Mouse (Mus musculus) heart, adult 11 months (tissue): ENCODE measurements at regions not wholly inside any gene's neighbourhood (a gene's known extent, or its start where the extent isn't known, plus 50 kb on each side); places are given as distances from the start of the nearest gene placed in this dataset.
A peak's percentile ranks its signal among the peaks of the same experiment; 100 is the strongest.

ENCODE experiments used
- DNase-seq: peaks from one replicate; pipeline ENCODE4 v3.0.0; 2022

- no peak for DNase-seq
These were observed 1270.5 kb downstream of the Olfm4 start for GRCm38 (mm10) chr14:81254343-81254838.

DNA sequence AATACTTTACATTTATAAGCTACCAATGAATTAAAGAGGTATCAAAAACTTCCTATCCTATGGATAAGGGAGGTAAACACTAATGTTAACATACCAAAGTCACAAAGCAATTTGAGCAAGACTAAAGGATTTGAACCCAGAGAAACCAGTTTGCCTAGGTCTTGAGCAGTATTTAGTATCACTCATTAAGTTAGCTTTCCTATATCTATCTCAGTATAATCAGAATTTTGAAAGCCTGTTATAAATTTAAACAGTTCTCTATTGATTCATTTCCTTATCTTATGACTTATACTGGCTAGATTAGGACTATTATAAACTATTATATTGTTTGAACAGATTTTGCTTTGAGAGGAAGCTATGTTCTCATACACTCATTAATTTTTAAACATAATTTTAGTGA, 1271.5 kb downstream of the Olfm4 start:
- no peak for DNase-seq

- DNase-seq: no peak
These were observed 1283.9 kb downstream of the Olfm4 start for GRCm38 (mm10) chr14:81267637-81268373.

DNA sequence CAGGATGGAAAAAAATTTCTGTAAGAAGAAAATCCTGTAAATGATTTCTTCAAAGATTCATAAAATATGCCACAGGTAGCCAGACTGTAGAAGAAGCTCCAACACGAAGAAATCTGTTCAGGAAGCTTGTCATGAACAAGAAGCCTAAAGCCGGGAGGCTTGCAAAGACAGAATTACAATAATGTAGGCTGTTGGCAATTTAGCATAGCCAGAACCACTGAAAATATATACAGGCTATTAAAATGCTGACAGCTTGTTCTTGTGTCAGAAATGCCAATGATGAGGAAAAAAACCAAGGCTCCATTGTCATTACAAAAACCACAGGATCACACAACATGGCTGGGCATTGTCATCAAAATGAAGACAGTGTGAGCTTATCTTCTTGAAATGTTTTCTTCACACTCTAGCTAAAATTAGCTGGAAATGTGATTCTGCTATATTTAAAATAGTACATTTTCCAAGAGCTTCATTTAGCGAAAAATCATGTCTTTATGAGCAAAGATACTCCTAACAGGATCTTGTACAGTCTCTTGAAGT, 1303.7 kb downstream of the Olfm4 start:
- DNase-seq: no peak

DNA sequence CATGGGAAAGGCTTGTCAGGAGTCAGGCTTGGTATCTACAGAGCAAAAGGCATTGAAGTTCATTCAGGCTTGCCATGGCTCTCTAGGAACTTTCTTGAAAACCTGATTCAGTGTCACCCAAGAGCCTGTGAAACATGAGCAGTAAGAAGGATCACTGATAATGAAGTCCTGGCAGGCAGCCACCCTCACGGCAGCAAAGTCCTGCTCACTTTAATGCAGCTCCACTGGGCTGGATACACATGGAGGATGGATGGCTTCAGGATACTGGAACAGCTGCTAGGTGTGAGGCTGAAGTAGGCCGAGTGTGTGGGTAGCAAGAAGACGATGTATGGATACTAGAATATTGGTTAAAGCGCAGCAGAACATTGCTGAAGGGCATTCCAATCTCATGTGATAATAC, 1323.3 kb downstream of the Olfm4 start:
- peak; percentile 81 for DNase-seq

GRCm38 (mm10) chr14:81341058-81341457, 1357.2 kb downstream of the Olfm4 start:
- no peak for DNase-seq

DNA sequence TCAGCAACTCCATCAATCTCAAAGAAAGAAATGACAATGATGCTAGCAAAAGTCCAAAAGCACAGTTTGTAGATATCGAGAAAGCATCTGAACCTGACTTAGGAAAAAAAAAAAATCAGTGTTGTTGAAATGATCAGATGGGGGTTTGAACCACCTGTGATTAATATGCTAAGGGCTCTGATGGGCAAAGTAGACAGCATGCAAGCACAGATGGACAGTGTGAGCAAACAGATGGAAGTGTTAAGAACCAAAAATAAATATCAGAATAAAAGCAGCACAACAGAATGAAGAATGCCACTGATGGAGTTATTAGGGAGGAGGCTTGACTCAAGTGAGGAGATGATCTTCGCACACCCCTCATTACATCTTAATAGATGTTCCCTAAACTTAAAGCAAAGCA, 1403.7 kb downstream of the Olfm4 start:
- DNase-seq: no peak
